Mouse (Mus musculus) kidney, postnatal 36 days (tissue): ENCODE measurements at regions not wholly inside any gene's neighbourhood (a gene's known extent, or its start where the extent isn't known, plus 50 kb on each side); places are given as distances from the start of the nearest gene placed in this dataset.
A peak's percentile ranks its signal among the peaks of the same experiment; 100 is the strongest.

Experiments used
- DNase-seq, 2 experiments: peaks; one replicate each; pipeline ENCODE4 v3.0.0; 2021 to 2022; ENCODE audit warnings: mixed read lengths in 2 of 2

DNA sequence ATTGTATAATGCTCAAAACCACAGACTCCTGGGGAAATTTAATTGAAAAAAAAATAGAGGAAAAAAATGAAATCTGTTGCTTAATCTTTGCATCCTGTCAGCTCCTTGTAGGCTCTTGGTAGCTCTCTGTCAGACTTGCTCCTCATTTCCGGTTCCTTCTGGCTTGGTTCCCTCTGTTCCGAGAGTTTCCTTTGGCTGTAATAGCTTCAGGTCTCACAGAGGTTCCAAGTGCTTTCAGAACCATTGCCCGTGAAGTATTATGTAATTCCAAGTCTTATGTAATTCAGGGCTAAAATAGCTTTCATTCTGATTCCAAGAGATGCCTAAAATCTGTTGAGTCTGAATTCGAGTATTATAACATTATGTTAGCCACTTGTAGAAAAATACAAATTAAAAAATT, 117.3 kb downstream of the Spry2 start:
- DNase-seq = peak; percentile 70 to 89

DNA sequence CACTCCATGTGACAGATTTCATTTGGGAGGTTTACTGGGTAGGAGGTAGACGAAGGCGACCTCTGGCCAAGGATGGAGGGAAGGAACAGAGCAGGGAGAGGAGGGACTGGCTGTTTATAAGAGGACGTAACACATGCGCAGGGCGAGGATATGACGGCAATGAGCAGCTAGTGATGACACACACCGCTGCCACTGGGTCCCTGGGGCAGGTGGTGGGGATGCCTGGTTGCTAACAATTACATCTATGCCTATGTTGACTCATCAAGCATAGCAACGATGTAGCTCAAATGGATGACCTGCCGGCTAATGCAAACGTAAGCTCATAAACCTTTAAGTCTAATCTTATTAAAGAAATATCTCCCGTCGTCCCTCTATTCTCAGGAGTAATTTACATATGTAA, 122.9 kb downstream of the Spry2 start:
- DNase-seq = no peak

DNA sequence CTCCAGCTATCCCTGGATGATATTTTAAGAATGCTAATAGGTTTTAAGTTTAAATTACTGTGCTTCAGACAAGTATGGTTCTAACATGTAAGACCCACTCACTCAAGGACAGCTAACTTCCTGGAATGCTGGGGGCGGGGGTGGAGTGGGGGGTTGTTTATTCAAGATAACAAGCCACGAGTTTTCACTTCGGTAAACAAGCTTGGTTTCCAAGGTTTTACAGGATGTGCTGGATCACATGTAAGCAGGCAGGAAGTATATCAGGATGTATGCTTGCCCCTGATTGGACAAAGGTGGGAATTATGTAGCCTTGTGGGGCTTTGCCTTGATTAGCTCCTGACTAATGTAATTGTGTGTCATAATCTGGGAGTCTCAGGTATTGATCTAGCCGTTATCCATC, 129.5 kb downstream of the Spry2 start:
- peak in 1 of 2 experiments; percentile 7 for DNase-seq

DNA sequence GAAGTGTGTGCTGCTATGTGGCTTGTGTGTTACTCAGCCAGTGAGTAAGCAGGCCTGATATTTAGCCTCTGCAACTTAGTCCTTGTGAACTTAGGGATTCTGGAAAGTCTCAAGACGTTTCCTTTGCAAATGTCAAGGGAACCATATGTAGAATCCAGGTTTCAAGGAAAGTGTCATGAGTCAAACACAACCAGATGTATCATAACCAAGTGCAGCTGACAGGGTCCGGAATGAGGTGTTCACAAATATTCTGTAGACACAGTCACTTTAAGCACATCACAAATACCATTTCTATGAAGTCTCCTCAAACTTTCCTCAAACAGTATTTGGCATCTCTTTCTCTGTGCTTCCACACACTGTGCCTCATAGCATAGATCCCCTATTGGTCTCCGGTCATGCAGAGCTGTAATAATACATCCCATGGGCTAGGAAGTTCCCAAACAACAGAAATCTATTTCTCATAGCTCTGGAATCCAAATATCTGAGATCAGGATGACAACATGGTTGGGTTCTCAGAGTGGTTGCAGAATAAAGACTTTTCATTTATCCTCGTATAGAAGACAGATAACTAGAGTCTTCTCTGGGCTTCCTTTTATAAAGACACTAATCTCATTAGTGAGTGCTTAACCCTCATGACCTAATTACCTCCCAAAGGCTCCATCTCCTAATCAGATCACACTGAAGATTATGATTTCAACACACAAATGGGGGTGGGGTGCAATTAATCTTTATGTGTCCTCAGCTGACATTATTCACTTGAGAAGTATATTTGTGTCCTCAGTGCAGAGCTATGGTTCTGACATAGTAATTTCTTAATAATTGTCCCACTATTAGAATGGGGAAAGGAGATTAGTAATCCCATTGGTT, 143.9 kb downstream of the Spry2 start:
- no peak for DNase-seq

GRCm38 (mm10) chr14:105751762-105752161, 144.9 kb downstream of the Spry2 start:
- DNase-seq = no peak

DNA sequence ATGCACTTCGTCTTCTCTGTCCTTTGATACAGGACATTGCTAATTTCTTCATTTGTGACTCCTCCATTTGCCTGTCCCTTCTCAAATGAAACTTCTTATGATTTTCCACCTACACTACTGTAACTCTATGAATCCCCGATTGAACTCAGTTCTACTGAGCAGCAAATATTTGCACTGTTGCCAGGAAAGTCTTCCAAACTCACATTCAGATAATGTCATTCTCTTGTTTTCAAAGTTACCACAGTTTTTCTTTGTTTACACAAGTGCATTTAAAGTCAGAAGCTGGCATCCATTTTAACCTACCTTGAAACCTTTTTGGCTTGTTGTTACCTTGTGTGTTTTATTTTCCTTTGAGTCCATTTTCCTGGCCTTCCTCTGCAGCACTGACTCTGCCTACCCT, 152.0 kb downstream of the Spry2 start:
- DNase-seq = no peak

- peak in 1 of 2 experiments; percentile 60 for DNase-seq
Measured at GRCm38 (mm10) chr14:105744125-105744524, 152.5 kb downstream of the Spry2 start.

- peak; percentile 73 to 79 for DNase-seq
Measured at GRCm38 (mm10) chr14:105740889-105741288, 155.7 kb downstream of the Spry2 start.

GRCm38 (mm10) chr14:105738568-105738967, 158.1 kb downstream of the Spry2 start:
- no peak for DNase-seq

- DNase-seq = no peak
Measured at GRCm38 (mm10) chr14:105736352-105736751, 160.3 kb downstream of the Spry2 start.

- no peak for DNase-seq
Measured at GRCm38 (mm10) chr14:105734291-105734690, 162.3 kb downstream of the Spry2 start.

DNA sequence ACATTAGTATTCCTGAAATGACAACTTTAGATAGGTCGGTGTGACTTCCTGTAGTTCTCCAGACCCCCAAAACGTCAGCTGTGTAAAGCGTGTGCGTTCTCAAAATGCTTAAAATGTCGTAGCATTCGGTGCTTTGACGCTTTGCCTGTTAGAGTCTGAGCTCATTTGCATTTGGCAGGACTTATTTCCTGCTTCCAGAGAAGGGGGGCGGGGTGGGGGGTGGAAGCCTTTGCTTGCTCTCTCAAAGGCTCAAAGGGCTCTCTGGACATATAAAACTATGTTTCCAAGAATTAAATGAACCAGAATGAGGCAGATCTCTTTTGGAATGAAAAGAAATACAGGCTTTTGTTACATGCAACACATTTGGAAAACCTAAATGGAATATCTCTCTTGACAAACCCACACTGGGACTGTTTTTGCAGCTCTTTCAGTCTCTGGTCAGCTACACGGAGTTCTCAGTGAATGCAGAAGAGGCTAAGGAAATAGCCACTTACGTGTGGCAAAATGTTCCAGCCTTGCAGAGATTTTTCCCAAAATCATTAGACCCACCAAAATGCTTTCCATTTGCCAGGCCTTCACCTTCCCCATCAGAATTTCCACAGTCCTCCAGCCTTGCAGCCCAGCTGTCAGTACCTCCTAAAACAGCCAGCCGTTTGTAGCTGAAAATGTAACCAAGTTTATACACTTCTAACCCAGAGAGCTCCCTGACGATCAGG, 163.4 kb downstream of the Spry2 start:
- peak; percentile 66 to 75 for DNase-seq

DNA sequence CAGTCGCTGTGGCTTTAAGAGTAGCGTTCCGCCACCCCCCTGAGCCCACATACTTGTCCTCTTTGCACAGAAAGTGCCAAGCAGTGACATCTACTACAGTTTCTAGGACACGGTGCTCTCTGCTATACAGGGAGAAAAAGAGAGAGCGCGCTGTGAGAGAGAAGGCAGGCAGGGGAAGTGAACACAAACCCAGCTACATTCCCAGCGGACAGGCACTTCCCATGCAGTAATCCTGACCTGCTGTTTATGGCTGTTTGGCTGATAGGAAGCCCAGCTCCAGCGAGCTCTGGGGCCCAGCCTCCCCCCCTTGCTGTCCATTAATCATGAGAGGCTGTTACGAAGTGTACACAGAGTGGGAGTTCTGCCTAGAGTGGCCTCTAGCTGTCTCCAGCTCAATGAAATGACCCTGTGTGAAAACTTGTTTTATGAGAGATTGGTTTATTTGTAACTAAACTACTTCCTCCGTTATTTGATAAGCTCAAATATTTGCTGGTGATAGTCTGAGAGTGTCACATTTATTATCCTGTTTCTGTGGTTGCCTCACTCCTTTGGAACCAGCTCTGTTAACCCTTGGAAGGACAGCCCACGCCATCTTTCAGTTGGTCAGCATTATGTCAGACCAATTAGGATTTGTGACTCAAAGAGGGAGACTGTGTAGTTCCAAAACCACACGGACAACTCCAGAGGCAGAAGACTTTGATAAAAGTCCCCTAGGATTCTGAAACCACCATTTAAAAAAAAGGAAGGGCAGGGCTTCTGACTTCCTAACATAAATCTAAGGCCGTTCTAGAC, 164.2 kb downstream of the Spry2 start:
- peak; percentile 78 to 88 for DNase-seq

- peak; percentile 44 to 49 for DNase-seq
Measured at GRCm38 (mm10) chr14:105730786-105731185, 165.8 kb downstream of the Spry2 start.

GRCm38 (mm10) chr14:105728841-105729240, 167.8 kb downstream of the Spry2 start:
- no peak for DNase-seq

- DNase-seq = no peak
Measured at GRCm38 (mm10) chr14:105725741-105726140, 170.9 kb downstream of the Spry2 start.

DNA sequence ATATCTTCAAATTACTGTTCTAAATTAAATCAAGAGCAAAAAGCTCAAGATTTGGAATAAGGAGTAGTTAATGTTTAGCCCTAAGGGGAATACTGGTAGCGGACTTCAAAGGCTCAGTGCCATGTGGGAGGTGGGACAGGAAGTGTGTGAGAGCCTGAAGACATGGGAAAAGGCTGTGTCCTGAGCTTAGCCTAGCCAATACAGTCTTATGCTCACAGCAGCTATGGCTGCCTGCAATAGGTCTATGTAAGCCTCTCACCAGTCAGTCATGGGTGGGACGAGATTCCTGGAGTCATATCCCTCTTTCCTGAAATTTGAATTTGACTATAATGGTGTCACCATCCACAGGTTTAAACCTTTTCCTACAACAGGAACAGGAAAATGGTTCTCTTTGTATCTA, 173.7 kb downstream of the Spry2 start:
- no peak for DNase-seq

DNA sequence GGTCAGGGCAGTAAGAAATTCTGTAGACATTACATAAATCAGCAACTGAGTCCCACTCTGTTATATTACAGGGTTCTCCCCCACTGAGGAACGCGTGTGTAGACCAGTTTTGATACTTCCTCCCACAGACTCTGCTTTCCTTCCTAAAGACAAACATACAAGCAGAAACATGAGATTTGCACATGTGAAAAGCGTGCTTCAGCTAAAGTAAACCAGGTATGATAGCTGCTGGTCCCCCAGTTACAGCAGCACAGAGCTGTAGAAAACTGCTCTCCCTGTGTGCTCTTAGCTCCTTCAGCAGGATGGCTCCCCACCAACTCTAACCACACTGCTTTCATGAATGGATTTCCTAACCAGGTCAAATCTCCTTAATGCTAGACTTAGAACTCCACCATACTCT, 175.0 kb downstream of the Spry2 start:
- no peak for DNase-seq

GRCm38 (mm10) chr14:105720816-105721510, 175.7 kb downstream of the Spry2 start:
- no peak for DNase-seq

DNA sequence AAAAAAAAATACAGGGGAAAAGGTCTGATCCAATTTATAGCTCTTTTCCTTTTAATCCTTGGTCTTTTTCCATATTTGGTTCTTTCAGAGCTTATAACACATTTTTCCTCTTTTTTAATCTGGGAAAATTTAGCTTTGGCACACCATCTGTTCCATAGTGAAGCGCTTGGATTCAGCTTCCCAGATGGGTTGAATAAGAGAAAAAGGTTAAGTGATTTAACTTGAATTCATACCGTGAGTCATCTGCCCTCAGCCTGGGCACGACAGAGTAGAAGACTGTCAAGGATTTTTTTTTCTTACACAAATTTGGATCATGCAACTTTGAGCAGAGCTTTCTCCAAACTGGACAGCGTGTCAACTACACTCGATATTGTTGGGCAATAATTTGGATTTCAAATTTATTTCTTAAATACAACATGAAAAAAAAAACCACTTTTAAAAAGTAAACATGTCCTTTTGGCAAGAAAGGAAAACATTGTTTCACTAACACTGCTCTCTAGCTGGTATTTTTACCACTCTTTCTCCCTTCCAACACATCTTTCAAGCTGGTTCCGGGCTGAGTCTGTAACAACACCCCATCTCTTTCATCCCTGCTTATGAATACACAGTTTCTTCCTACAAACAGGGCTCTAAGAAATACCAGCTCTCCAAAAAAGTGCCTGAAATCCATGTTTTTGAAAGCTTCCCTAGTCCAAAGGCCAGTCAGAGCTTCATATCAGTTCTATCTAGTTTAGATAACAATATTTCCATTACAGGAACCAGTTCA, 177.8 kb downstream of the Spry2 start:
- DNase-seq = no peak

- DNase-seq = no peak
Measured at GRCm38 (mm10) chr14:105717821-105718220, 178.8 kb downstream of the Spry2 start.

DNA sequence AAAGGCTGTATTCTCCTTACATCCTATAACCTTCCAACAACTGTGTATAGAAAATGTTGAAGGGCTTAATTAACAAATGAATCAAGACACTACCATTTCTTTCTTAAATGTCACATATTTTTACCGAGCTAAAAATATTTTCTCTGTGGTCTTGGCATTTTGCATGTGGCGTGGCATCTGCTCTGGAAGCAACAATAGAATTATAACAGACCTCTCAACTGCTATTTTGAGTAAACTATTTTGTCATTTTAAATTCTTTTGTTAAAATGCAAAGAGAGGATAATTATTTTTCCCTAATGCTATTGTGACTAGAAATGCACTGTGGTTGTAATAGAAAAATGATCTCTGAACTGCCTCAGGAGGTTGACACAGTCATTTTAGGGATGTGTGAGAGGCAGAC, 187.9 kb downstream of the Spry2 start:
- no peak for DNase-seq
